Mouse (Mus musculus) bone marrow, adult 2 months (tissue): ENCODE measurements at regions not wholly inside any gene's neighbourhood (a gene's known extent, or its start where the extent isn't known, plus 50 kb on each side); places are given as distances from the start of the nearest gene placed in this dataset.

Experiments used
- H3K27ac ChIP-seq: fragments of 200-500 bp; 2 replicates; pipeline ENCODE4 v1.5.1; 2012; ENCODE audit warnings: low read depth, mild to moderate bottlenecking, control low read depth, inconsistent platforms, low read length; ENCODE audit not compliant: control insufficient read depth, poor library complexity, insufficient read depth
- H3K4me1 ChIP-seq: fragments of 200-500 bp; 2 replicates; pipeline ENCODE4 v1.6.1; 2011; ENCODE audit warnings: low read length; ENCODE audit not compliant: control insufficient read depth, insufficient read depth
- H3K4me3 ChIP-seq: fragments of 200-500 bp; replicated peaks from 2 replicates; pipeline ENCODE3; 2011; ENCODE audit warnings: mild to moderate bottlenecking, low read depth, low read length, control low read depth; ENCODE audit not compliant: control insufficient read depth
- CTCF ChIP-seq: fragments of 200-500 bp; IDR thresholded peaks from 2 replicates; pipeline ENCODE4 v1.5.1; 2011; ENCODE audit warnings: low read length, control low read depth; ENCODE audit not compliant: control insufficient read depth, insufficient read depth
- POLR2A ChIP-seq: fragments of 200-500 bp; IDR thresholded peaks from 2 replicates; pipeline ENCODE4 v1.6.1; 2011; ENCODE audit warnings: low read depth, mild to moderate bottlenecking, control low read depth, low read length, borderline replicate concordance; ENCODE audit not compliant: control insufficient read depth
- WGBS: fragments of 180-500 bp; shearing (Covaris S2); methylation state at CpG from one replicate; pipeline ENCODE4 v1.1.7; 2018; 5-methylcytosine and 5-hydroxymethylcytosine counted together

GRCm38 (mm10) chr13:39256708-39257107 lies 296.0 kb upstream of the Slc35b3 start:
- Histone ChIP-seq H3K27ac (no peak overlapping the region), H3K4me3 (no peak overlapping the region), H3K4me1 (no peaks in the 10 kb centered on the region)
- WGBS = 40% methylated on average over 3 of the region's 3 CpGs
- no peak for TF ChIP-seq POLR2A
- no peak for TF ChIP-seq CTCF

DNA sequence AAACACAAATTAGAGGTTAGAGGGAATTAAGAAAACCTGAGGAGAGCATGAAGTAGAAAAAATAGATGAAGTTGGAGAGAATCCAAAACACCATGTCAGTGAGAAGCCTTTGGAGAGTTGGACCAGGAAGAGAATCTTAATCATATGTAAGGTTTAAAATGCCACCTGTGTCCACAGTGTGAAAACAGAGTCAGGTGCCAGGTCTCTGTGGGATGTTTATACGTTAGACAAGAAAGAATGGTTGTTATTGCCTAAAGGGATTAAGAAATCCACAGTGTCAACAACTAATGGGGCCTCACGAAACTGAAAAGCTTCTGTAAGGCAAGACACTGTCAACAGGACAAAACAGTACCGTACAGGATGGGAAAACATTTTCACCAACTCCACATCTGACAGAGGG lies 294.7 kb upstream of the Slc35b3 start:
- WGBS = 69% methylated on average over 3 of the region's 3 CpGs

DNA sequence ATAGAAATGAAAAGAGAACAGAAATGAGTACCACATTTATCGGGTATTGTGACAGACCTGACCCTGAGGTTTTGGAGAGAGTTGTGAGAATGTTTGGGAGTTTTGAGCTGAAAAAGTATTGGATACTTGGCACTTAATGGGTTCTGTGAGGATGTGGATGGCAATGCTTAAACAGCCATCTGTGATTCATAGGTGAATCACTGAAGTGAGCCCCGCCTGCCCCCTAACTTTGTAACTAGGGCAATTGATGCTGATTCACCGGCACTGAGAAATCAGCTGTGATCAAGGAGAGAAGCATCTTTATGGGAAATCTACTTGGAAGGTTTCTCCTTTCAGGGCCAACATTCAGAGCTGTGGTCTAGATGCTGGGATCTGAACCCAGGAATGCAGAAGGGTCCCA lies 291.9 kb upstream of the Slc35b3 start:
- TF ChIP-seq CTCF (no peak), POLR2A (no peak)
- no peaks in the 10 kb centered on the region for H3K4me1 ChIP-seq
- H3K27ac ChIP-seq = no peak overlapping the region
- 81% methylated on average over 3 of the region's 3 CpGs for WGBS
- no peak overlapping the region for H3K4me3 ChIP-seq

More for the DNA sequence above, 294.7 kb upstream of the Slc35b3 start:
- Histone ChIP-seq H3K4me3 (no peak overlapping the region), H3K27ac (no peak overlapping the region), H3K4me1 (no peaks in the 10 kb centered on the region)
- TF ChIP-seq CTCF (no peak), POLR2A (no peak)

- Histone ChIP-seq H3K27ac (no peak overlapping the region), H3K4me1 (no peaks in the 10 kb centered on the region), H3K4me3 (no peak overlapping the region)
- TF ChIP-seq POLR2A (no peak), CTCF (no peak)
- WGBS = 72% methylated on average over 4 of the region's 4 CpGs
Measured at GRCm38 (mm10) chr13:39250096-39250495, 289.4 kb upstream of the Slc35b3 start.

DNA sequence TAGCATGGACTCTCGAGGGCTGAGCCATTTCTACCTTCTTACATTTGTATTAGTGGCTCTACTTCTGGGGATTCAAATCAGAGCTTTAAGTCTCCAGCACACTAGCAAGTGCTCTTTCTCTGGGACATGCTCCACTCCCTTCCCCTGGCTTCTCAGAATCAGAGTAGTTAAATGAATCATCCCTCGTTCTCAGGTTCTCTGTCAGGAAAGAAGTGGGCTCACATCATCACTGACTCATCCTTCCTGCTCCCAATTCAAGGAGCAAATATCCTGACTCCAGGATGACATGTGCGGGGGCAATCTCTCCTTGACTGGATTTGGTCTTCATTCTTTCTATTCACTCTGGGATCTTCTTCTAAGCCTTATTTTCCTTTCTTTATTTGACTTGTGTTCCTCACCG lies 266.2 kb upstream of the Slc35b3 start:
- 61% methylated on average over 4 of the region's 4 CpGs for WGBS
- no peak for TF ChIP-seq POLR2A
- no peak for TF ChIP-seq CTCF
- Histone ChIP-seq H3K27ac (no peak overlapping the region), H3K4me3 (no peak overlapping the region), H3K4me1 (no peaks in the 10 kb centered on the region)

- WGBS = 75% methylated on average over 6 of the region's 6 CpGs
- TF ChIP-seq POLR2A (no peak), CTCF (no peak)
- Histone ChIP-seq H3K4me1 (no peaks in the 10 kb centered on the region), H3K4me3 (no peak overlapping the region), H3K27ac (no peak overlapping the region)
Measured at GRCm38 (mm10) chr13:39225651-39226050, 265.0 kb upstream of the Slc35b3 start.

GRCm38 (mm10) chr13:39211076-39211475 lies 250.4 kb upstream of the Slc35b3 start:
- no peak overlapping the region for H3K4me3 ChIP-seq
- H3K27ac ChIP-seq = no peak overlapping the region
- WGBS = 86% methylated on average over 8 of the region's 8 CpGs
- no peak for TF ChIP-seq POLR2A
- no peak for TF ChIP-seq CTCF
- no peaks in the 10 kb centered on the region for H3K4me1 ChIP-seq

DNA sequence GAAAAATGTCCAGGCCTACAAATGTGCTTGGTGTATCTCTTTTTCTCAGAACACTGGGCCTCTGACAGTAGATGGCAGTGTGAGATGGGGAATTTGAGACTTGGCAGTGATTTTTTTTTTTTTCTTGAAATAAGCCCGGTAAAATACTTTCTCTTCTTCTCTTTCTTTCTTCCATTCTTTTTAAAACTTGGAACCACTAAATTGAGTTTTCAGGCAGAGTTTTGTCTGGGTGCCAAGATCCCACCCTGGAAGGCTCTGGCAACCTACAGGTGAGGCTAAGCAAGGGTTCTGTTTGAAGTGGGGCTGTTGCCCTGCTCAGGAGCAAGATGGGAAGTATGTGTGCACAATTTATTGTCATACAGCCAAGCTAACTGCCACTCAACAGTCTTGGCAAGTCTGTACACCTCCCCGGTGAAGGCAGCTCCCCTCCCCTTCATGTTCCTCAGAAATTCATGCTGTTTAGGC lies 223.1 kb upstream of the Slc35b3 start:
- Histone ChIP-seq H3K4me1 (no peaks in the 10 kb centered on the region), H3K4me3 (no peak overlapping the region), H3K27ac (no peak overlapping the region)
- no peak for TF ChIP-seq CTCF
- no peak for TF ChIP-seq POLR2A
- 45% methylated on average over 2 of the region's 2 CpGs for WGBS

DNA sequence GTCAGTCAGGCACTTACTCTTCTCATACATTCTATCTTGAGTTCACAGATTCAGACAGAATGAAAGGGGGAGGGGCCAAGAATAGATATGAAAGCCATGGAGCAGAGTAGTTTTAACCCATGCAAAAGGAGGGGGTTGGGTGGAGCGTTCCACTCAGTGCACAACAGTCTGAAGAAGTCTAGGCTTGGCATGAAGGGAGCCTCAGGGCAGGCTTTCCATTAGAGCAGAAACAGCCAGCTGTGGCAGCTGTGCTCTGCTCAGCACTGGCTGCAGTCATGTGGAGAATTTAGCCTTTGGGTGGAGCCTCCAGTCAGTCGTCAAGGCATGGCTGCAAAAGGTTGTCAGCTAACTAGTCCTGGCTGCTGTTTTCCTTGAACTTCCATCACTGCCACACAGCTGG lies 201.3 kb upstream of the Slc35b3 start:
- Histone ChIP-seq H3K4me3 (no peak overlapping the region), H3K27ac (no peak overlapping the region), H3K4me1 (no peaks in the 10 kb centered on the region)
- TF ChIP-seq POLR2A (no peak), CTCF (no peak)
- WGBS = 78% methylated on average over 2 of the region's 2 CpGs

- TF ChIP-seq CTCF = no peak
- Histone ChIP-seq H3K27ac (no peak overlapping the region), H3K4me3 (no peak overlapping the region), H3K4me1 (no peaks in the 10 kb centered on the region)
- 50% methylated on average over 1 of the region's 1 CpGs for WGBS
Measured at GRCm38 (mm10) chr13:39127942-39128341, 167.3 kb upstream of the Slc35b3 start.
